Mouse (Mus musculus) kidney, embryonic 14.5 days (tissue): ENCODE results near the gene Tmem88. TPM values are rescaled to one million over a fixed set of nuclear protein-coding genes. Genes with fewer than 3 reads are reported as not detected.

Experiments used
- ATAC-seq: fragments of 200-750 bp; cut with Nextera tagmentation; 2 replicates; pipeline ENCODE4 v1.8.0; 2017; ENCODE audit warnings: moderate number of reproducible peaks, mild to moderate bottlenecking, moderate TSS enrichment, moderate library complexity; ENCODE audit not compliant: low FRiP score, low TSS enrichment
- H3K27ac ChIP-seq: fragments of 300-500 bp; sonication (generic); 2 replicates; pipeline ENCODE4 v1.5.1; 2014; ENCODE audit warnings: low read depth, mild to moderate bottlenecking, low read length, moderate library complexity, mixed read lengths
- H3K27me3 ChIP-seq: fragments of 300-500 bp; sonication (generic); 2 replicates; pipeline ENCODE4 v1.6.1; 2014; ENCODE audit warnings: mild to moderate bottlenecking, low read length; ENCODE audit not compliant: control insufficient read depth, insufficient read depth
- H3K36me3 ChIP-seq: fragments of 300-500 bp; sonication (generic); 2 replicates; pipeline ENCODE4 v1.6.1; 2014; ENCODE audit warnings: low read length, mixed read lengths; ENCODE audit not compliant: control insufficient read depth, insufficient read depth
- H3K4me1 ChIP-seq: fragments of 300-500 bp; sonication (generic); 2 replicates; pipeline ENCODE4 v1.6.1; 2014; ENCODE audit warnings: low read length, mixed read lengths; ENCODE audit not compliant: control insufficient read depth, insufficient read depth
- H3K4me2 ChIP-seq: fragments of 300-500 bp; sonication (generic); replicated peaks from 2 replicates; pipeline ENCODE4 v1.6.1; 2014; ENCODE audit warnings: low read depth, mild to moderate bottlenecking, low read length
- H3K4me3 ChIP-seq: fragments of 300-500 bp; sonication (generic); 2 replicates; pipeline ENCODE4 v1.5.1; 2014; ENCODE audit warnings: mild to moderate bottlenecking, low read length
- H3K9ac ChIP-seq: fragments of 300-500 bp; sonication (generic); 2 replicates; pipeline ENCODE4 v1.6.1; 2014; ENCODE audit warnings: low read depth, mild to moderate bottlenecking, low read length, moderate library complexity
- H3K9me3 ChIP-seq: fragments of 300-500 bp; sonication (generic); 2 replicates; pipeline ENCODE4 v1.6.1; 2016; ENCODE audit warnings: low read length; ENCODE audit not compliant: control insufficient read depth
- WGBS: fragments of 180-500 bp; shearing (Covaris S2); extraction: QIAGEN DNeasy Blood & Tissue Kit; methylation state at CpG from one replicate; pipeline ENCODE4 v1.1.7; 2014; 5-methylcytosine and 5-hydroxymethylcytosine counted together
- polyA plus RNA-seq: library from polyadenylated mRNA; unstranded; fragments of >200 nt; fragmentation: Nextera tagmentation; extraction: Ambion mirVana; gene quantifications from 2 replicates; pipeline ENCODE4 v1.2.1, GENCODE M21; 2014

The Tmem88 gene
- polyA plus RNA-seq, 1 experiment from 2014 or later, result 36.8 TPM

DNA sequence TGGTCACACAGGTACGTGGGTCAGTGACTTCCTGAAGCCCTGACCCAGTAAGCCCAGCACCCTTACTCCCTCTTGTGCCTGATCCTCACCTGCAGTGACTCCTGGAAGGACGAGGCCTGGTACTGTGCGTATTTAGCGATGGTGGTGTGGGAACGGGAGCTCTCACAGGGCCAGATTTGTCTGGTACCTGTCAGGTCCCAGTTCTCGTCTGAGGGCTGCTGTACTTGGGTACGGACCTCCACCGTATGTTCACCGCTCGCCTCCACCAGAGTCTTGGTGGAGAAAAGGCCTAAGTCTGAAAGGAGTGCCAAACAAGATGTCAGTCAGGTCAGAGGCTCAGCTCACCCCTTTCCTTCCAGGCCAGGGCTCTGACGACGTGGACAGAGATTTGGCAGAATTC is 4.0 kb upstream of the Tmem88 start:
- no peak overlapping the region for H3K9ac ChIP-seq
- no peaks in the 10 kb centered on the region; the same call in 1 of the 2 replicates for H3K27me3 ChIP-seq
- H3K4me2 ChIP-seq, result no peak overlapping the region
- H3K9me3 ChIP-seq, result no peaks in the 10 kb centered on the region
- H3K4me1 ChIP-seq, result peaks cover 24% of the 10 kb centered on the region; the same call in 1 of the 2 replicates
- peaks cover 74% of the 10 kb centered on the region for H3K36me3 ChIP-seq
- no peak overlapping the region for H3K4me3 ChIP-seq
- WGBS, result 81% methylated on average over 12 of the region's 12 CpGs
- no peak for ATAC-seq
- no peak overlapping the region for H3K27ac ChIP-seq

DNA sequence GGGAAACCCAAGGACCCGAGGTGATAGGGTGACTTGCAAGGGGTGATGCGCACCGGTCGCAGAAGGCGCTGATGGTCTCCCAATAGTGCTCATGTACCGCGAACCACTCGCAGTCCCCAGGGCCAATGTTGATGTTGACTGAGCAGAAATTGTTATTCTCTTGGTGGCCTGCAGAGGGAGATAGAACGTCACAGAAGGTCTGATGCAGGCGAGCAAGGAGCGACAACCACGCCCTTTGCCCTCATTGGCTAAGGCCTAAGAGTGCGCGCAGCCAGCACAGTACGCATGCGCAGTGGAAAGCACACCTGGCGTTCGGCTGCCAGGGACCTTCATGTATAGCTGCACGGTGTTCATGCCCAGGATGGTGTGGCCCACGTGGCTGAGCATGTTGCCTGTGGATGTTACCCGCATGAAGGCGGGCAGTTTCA is 3.2 kb upstream of the Tmem88 start:
- Histone ChIP-seq H3K4me3 (no peak overlapping the region), H3K9me3 (no peaks in the 10 kb centered on the region), H3K4me2 (no peak overlapping the region), H3K4me1 (peaks cover 31% of the 10 kb centered on the region; the same call in 1 of the 2 replicates), H3K27ac (no peak overlapping the region), H3K36me3 (peaks cover 66% of the 10 kb centered on the region), H3K27me3 (no peaks in the 10 kb centered on the region; the same call in 1 of the 2 replicates), H3K9ac (no peak overlapping the region)
- 21% methylated on average over 22 of the region's 22 CpGs for WGBS
- peak; percentile 74 for ATAC-seq

DNA sequence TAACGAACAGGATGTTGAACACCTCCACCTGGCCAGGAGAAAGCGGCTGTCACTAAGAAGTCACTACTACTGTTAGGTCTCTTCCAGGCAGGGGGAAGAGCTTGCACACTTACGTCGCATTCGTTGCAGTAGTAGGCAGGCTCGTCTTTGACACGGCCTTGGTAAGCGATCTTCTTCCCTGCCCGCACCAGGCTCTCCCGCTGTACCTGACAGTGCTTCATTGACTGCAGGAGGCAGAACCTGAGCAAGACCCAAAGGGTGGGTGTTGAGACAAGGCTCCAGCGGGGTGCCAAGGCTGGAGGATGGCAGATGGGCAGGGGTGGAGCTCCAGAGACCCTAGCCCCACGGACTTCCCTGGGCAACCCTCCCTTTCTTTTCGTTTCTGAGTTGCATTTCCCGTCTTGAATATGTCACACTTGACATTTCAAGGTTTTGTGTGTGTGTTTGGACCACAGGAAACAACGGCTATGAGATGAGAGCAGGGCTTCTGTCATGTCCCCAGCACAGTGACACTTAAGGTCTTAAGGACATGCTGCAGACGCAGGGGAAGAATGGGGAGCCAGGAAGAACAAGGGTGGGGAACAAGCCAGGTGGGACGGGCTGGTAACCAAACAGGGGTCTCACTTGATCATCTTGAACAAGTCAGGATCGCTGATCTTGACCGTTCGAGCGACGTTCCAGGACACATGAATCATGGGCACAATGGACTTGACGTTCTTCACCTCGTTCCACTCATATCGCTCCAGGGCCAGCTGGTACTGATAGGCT is 2.2 kb upstream of the Tmem88 start:
- Histone ChIP-seq H3K4me2 (peak overlapping the region; percentile 26), H3K27ac (no peak overlapping the region), H3K27me3 (no peaks in the 10 kb centered on the region; the same call in 1 of the 2 replicates), H3K4me3 (no peak overlapping the region), H3K36me3 (peaks cover 56% of the 10 kb centered on the region), H3K9me3 (no peaks in the 10 kb centered on the region), H3K4me1 (peaks cover 31% of the 10 kb centered on the region; the same call in 1 of the 2 replicates), H3K9ac (no peak overlapping the region)
- WGBS, result 73% methylated on average over 25 of the region's 25 CpGs
- no peak for ATAC-seq

DNA sequence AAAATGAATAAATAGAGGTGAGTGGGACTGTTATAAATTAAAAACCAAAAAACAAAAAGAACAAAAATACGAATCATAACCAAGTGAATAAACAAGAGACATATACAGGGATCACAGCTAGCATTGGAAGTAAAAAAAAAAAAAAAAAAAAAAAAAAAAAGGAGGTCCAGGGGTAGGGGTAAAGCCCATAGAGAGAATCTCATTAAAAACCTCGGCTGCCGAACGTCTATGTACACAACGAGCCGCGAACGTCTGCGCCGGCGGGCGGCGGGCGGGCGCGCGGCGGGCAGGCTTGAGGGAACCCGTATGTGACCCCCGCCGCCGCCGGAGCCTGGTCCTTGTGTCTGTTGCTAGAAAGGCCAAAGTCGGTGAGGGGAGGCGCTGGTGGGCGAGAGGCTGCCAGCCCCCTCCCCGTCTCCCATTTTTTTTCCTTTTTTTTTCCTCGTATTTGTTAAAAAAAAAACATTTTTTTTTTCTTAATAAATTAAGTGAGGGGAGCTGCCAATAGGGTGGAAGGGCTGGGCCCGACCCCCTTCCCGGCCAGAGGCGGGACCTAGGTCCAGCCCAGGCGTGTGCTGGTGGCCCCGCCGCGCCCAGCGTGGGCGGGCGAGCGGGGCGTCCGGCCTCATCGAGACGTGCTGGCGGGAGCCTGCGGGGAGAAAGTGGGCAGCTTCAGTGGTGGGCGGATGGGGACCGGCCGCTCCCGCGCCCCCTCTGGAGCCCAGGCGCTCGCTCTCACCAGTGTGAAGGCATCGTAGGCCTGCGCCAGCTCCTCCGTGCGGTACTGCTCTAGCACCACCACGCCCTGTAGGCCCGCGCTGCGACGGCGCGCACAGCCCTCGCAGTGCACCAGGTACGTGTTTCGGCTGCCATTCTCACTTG is 1.4 kb upstream of the Tmem88 start:
- Histone ChIP-seq H3K27me3 (no peaks in the 10 kb centered on the region; the same call in 1 of the 2 replicates), H3K4me2 (peak overlapping the region; percentile 26), H3K9me3 (no peaks in the 10 kb centered on the region), H3K4me3 (peak overlapping the region; percentile 10; the same call in 1 of the 2 replicates), H3K36me3 (peaks cover 48% of the 10 kb centered on the region), H3K9ac (peak overlapping the region; percentile 45; the same call in 1 of the 2 replicates), H3K4me1 (peaks cover 31% of the 10 kb centered on the region; the same call in 1 of the 2 replicates), H3K27ac (peak overlapping the region; percentile 37; the same call in 1 of the 2 replicates)
- WGBS, result 30% methylated on average over 66 of the region's 66 CpGs
- ATAC-seq, result no peak

DNA sequence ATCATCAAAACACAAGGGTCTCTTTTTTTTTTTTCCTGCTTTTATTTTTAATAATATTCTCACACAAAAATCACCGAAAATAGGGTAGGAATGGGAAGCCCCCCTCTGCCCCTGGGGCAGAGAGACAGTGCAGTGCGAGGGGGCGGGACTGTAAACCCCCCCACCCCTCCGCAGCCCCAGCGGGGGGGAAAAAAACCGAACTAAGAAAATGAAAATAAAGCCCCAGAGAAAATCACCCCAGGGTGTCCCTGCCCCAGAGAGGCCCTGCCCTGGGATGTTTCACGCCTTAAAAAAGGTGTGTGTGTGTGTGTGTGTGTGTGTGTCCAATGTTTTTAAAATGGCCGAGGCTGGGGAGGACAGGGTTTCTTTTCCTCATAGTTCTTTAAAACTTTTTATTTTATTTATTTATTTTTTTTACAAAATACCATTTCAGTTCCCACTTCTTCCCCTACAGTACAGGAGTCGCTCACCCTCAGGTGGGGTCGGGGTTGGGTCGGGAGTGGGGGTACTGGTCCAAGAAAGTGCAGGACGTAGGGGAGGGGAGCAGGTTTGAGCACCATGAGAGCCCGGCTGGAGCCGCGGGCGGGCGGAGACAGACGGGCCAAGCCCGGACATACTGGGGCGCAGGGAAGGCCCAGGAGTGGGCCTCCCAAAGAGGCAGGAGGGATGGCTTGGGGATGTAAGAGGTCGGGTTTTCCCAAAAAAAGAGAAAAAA is 609 bp upstream of the Tmem88 start:
- no peak for ATAC-seq
- Histone ChIP-seq H3K9ac (no peak overlapping the region), H3K27me3 (no peaks in the 10 kb centered on the region; the same call in 1 of the 2 replicates), H3K9me3 (no peaks in the 10 kb centered on the region), H3K4me1 (peaks cover 35% of the 10 kb centered on the region; the same call in 1 of the 2 replicates), H3K4me2 (peak overlapping the region; percentile 79), H3K36me3 (peaks cover 40% of the 10 kb centered on the region), H3K27ac (peak overlapping the region; percentile 37; the same call in 1 of the 2 replicates), H3K4me3 (no peak overlapping the region; the same call in 1 of the 2 replicates)
- WGBS, result 31% methylated on average over 21 of the region's 21 CpGs

DNA sequence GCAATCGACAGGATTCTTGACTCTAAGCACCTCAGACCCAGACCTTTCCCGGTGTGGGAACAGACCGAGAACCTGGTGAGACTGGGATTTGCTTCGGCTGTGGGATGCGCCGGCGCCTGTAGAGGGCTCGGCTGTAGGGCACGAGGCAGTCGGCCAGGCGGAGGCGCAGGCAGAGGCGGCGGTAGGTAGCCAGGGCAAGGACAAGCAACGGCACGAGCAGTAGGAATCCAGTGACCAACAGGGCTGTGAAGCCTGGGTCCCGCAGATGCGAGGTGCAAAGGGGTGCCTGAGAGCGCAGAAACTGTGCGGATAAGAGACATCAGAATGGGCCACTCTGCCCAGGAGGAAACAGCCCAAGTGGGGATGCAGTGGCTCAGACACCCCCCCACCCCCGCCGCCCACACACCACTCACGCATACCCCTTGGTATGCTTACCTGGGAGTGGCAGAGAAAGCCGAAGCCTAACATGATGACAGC is 415 bp downstream of the Tmem88 start:
- no peak for ATAC-seq
- H3K27ac ChIP-seq, result peak overlapping the region; percentile 7
- H3K4me1 ChIP-seq, result peaks cover 35% of the 10 kb centered on the region; the same call in 1 of the 2 replicates
- H3K4me3 ChIP-seq, result peak overlapping the region; percentile 72
- H3K9me3 ChIP-seq, result no peaks in the 10 kb centered on the region
- WGBS, result 14% methylated on average over 24 of the region's 24 CpGs
- peak overlapping the region; percentile 85 for H3K9ac ChIP-seq
- peak overlapping the region; percentile 79 for H3K4me2 ChIP-seq
- no peaks in the 10 kb centered on the region; the same call in 1 of the 2 replicates for H3K27me3 ChIP-seq
- peaks cover 32% of the 10 kb centered on the region for H3K36me3 ChIP-seq

DNA sequence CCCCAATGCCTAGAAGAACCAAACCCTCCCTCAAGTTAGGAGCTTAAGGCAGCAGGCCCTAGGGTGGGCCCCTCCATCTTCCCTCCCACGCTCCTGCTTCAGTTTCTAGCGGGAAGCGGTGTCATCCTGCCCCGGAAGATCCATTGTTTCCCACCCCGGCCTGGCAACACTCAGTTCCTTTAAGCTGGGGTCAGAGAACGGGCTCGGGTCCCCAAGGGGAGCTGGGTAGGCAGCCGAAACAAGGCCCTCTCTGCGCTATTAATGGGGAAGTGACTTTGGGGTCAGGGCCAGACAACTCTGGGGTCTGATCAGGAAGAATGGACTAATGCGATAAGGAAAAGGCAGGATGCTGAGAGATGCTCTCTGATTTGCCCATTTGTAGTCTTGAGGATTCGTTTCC is 1.3 kb downstream of the Tmem88 start:
- WGBS, result 28% methylated on average over 11 of the region's 11 CpGs
- no peak for ATAC-seq
- peak overlapping the region; percentile 85 for H3K9ac ChIP-seq

More for the DNA sequence above, 1.3 kb downstream of the Tmem88 start:
- H3K27ac ChIP-seq, result peak overlapping the region; percentile 96; the same call in 1 of the 2 replicates
- H3K9me3 ChIP-seq, result no peaks in the 10 kb centered on the region
- no peaks in the 10 kb centered on the region; the same call in 1 of the 2 replicates for H3K27me3 ChIP-seq
- H3K36me3 ChIP-seq, result peaks cover 28% of the 10 kb centered on the region
- H3K4me3 ChIP-seq, result peak overlapping the region; percentile 72
- H3K4me2 ChIP-seq, result peak overlapping the region; percentile 79
- H3K4me1 ChIP-seq, result peaks cover 35% of the 10 kb centered on the region; the same call in 1 of the 2 replicates
